Mouse (Mus musculus) liver, adult 2 months (tissue): ENCODE results near the gene Zfyve16.

ENCODE experiments used
- CTCF ChIP-seq: fragments of 200-500 bp; IDR thresholded peaks from 2 replicates; pipeline ENCODE4 v1.5.1; 2011; ENCODE audit warnings: low read depth, low read length, control low read depth
- POLR2A ChIP-seq: fragments of 200-500 bp; IDR thresholded peaks from 2 replicates; pipeline ENCODE4 v1.6.1; 2011; ENCODE audit warnings: low read length, control low read depth; ENCODE audit not compliant: insufficient read depth; ENCODE audit errors: extremely low read depth

DNA sequence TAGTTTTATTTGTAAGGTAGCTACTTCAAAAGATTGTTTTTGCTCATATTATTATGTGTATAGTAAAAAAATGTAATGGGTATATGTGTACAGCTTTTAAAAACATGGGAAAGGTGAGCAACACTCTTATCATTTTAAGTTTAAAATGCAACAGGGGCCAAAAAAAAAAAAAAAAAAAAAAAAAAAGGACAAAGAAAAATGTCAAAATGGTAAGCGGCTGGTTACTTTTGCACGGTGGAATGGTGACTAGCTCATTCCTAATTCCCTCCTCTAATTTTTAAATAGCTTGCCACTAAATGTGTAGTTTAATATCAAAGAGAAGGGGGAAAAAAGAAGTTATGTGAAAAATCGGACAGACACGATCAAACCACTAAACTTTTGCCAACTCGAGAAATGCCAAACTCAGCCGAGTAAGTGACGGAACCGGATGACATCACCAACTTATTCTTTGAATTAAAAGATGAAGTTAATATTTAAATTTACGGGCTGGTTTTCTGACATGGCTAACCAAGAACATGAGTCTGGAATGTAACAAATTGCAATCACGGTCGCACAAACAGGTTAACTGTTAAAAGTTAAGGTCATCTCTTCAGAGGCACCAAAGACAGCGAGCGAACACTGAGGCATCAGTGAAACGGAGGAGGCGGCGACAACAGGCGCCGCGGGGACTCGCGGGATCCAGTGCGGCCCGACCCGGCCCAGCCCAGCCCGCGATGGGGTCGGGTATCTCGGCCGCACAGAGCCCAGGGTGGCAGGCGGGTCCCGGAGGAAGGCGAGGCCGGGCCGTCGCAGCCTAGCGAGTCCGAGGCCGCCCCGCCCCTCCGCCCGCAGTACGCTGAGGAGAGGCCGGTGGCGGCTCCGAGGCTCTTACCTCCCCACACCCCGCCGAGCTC, 594 bp downstream of the Zfyve16 start:
- no peak for TF ChIP-seq CTCF
- no peak for TF ChIP-seq POLR2A
